ENCODE assay signal across 12 mouse cellular contexts in the genomic region with DNA sequence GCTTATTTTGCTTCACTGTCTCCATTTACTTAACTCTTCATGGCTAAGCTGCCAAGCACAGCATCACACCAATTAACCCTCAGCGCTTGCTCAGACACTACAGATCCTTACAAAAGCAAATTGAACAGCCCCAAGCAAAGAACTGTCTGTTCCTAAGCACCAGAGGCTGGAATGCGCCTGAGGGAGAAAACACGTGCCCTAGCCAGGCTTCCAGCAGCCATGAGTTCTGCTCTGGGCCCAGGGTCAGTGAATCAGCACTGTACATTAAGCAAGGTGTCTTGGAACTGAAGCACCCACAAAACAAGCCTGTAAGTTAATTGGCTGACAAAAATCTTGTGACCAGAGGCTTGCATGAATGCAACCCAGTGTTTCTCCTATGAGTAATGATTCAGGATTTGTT. TPM values are rescaled to one million over a fixed set of nuclear protein-coding genes. Genes with fewer than 3 reads are reported as not detected.
DNase-seq lines count a peak whose midpoint lies in the region; ATAC-seq and TF ChIP-seq lines count a peak whose summit lies in the region.
"Had no signal": no experiment of that assay in that cellular context is flagged by ENCODE, and none has a peak within 500 bp of the region (broad histone marks: within the 10 kb centered on the region; RNA-seq: fewer than 3 reads in every experiment).

No protein-coding gene starts in this region.

- peak overlapping the region; percentile 54; the same call in 1 of the 2 replicates for H3K27ac ChIP-seq in forebrain, embryonic 14.5 days (ENCODE audit: low read depth, low read length)
- no peak overlapping the region; the same call in 1 of the 2 replicates for H3K27ac ChIP-seq in midbrain, embryonic 12.5 days (replicated peaks)
- no peak overlapping the region for H3K27ac ChIP-seq in kidney, embryonic 14.5 days (ENCODE audit: low read depth, low read length)
- H3K27ac ChIP-seq: embryonic facial prominence, embryonic 12.5 days; kidney, embryonic 15.5 days; liver, embryonic 15.5 days had no signal

- H3K79me3 ChIP-seq in C2C12 (ENCODE audit: low read depth) = peaks cover 64% of the 10 kb centered on the region

- WGBS in forebrain, embryonic 14.5 days = 1% methylated on average over 3 of the region's 3 CpGs
- 15% methylated on average over 3 of the region's 3 CpGs for WGBS in midbrain, embryonic 12.5 days
- 60% methylated on average over 3 of the region's 3 CpGs for WGBS in kidney, embryonic 14.5 days

- peaks cover 98% of the 10 kb centered on the region for H3K79me2 ChIP-seq in C2C12 (ENCODE audit: control insufficient read depth, insufficient read depth)

- no peaks in the 10 kb centered on the region for H3K27me3 ChIP-seq in C2C12 (ENCODE audit: control insufficient read depth, insufficient read depth, insufficient read length)
- no peaks in the 10 kb centered on the region for H3K27me3 ChIP-seq in forebrain, embryonic 14.5 days (replicated peaks; ENCODE audit: control insufficient read depth, insufficient read depth, low read length)
- peaks cover 13% of the 10 kb centered on the region for H3K27me3 ChIP-seq in midbrain, embryonic 12.5 days
- no peaks in the 10 kb centered on the region for H3K27me3 ChIP-seq in kidney, embryonic 14.5 days (ENCODE audit: control insufficient read depth, insufficient read depth, low read length)
- H3K27me3 ChIP-seq: embryonic facial prominence, embryonic 12.5 days; kidney, embryonic 15.5 days; liver, embryonic 15.5 days had no signal

- no peak overlapping the region for H3K4me3 ChIP-seq in C2C12 (ENCODE audit: insufficient read depth, poor library complexity, severe bottlenecking)
- no peak overlapping the region for H3K4me3 ChIP-seq in forebrain, embryonic 14.5 days (ENCODE audit: low read depth, low read length)
- H3K4me3 ChIP-seq in midbrain, embryonic 12.5 days = no peak overlapping the region
- no peak overlapping the region for H3K4me3 ChIP-seq in kidney, embryonic 14.5 days (ENCODE audit: low read length)
- H3K4me3 ChIP-seq: embryonic facial prominence, embryonic 12.5 days; kidney, embryonic 15.5 days; liver, embryonic 15.5 days had no signal

- peaks cover 5% of the 10 kb centered on the region; the same call in 1 of the 2 replicates for H3K4me1 ChIP-seq in forebrain, embryonic 14.5 days (ENCODE audit: control insufficient read depth, insufficient read depth, low read length)
- peaks cover 23% of the 10 kb centered on the region for H3K4me1 ChIP-seq in midbrain, embryonic 12.5 days
- H3K4me1 ChIP-seq in kidney, embryonic 14.5 days (ENCODE audit: control insufficient read depth, insufficient read depth, low read length) = peaks cover 19% of the 10 kb centered on the region; the same call in 1 of the 2 replicates

- H3ac ChIP-seq in C2C12 (ENCODE audit: control insufficient read depth, insufficient read length, low read depth) = no peak overlapping the region

- no peaks in the 10 kb centered on the region for H3K9me3 ChIP-seq in forebrain, embryonic 14.5 days (replicated peaks; ENCODE audit: control insufficient read depth, low read length)
- H3K9me3 ChIP-seq in midbrain, embryonic 12.5 days = no peaks in the 10 kb centered on the region
- no peaks in the 10 kb centered on the region for H3K9me3 ChIP-seq in kidney, embryonic 14.5 days (ENCODE audit: control insufficient read depth, low read length)
- H3K9me3 ChIP-seq: embryonic facial prominence, embryonic 12.5 days; kidney, embryonic 15.5 days; liver, embryonic 15.5 days had no signal

- DNase-seq in brain, embryonic 14.5 days (ENCODE audit: low read depth) = peak; percentile 93
- DNase-seq in forebrain, embryonic 14.5 days (ENCODE audit: low spot score) = peak; percentile 85
- no peak for DNase-seq in right cerebral cortex, adult 2 months (ENCODE audit: low spot score in 2 of 2)
- no peak for DNase-seq in lung, postnatal 36 days
- DNase-seq: heart, postnatal 36 days had no signal

- no peak overlapping the region for H3K4me2 ChIP-seq in forebrain, embryonic 14.5 days (ENCODE audit: low read length)
- no peak overlapping the region for H3K4me2 ChIP-seq in midbrain, embryonic 12.5 days (replicated peaks)
- no peak overlapping the region for H3K4me2 ChIP-seq in kidney, embryonic 14.5 days (replicated peaks; ENCODE audit: low read depth, low read length)
- H3K4me2 ChIP-seq: embryonic facial prominence, embryonic 12.5 days; kidney, embryonic 15.5 days; liver, embryonic 15.5 days had no signal

- H3K9ac ChIP-seq in forebrain, embryonic 14.5 days (ENCODE audit: low read length) = no peak overlapping the region
- H3K9ac ChIP-seq in midbrain, embryonic 12.5 days (replicated peaks) = no peak overlapping the region
- H3K9ac ChIP-seq in kidney, embryonic 14.5 days (ENCODE audit: low read depth, low read length) = no peak overlapping the region
- H3K9ac ChIP-seq: embryonic facial prominence, embryonic 12.5 days; kidney, embryonic 15.5 days; liver, embryonic 15.5 days had no signal

- TF ChIP-seq POLR2A in brain, embryonic 14.5 days (IDR thresholded peaks at IDR 0.05; ENCODE audit: borderline replicate concordance, extremely low read depth, insufficient read depth, insufficient read length, poor library complexity, severe bottlenecking) = no peak

- TF ChIP-seq CTCF in C2C12 (IDR thresholded peaks at IDR 0.05; ENCODE audit: control insufficient read depth, insufficient read depth, insufficient read length) = no peak
- TF ChIP-seq CTCF in brain, embryonic 14.5 days (IDR thresholded peaks at IDR 0.05; ENCODE audit: borderline replicate concordance, extremely low read depth, insufficient read depth, insufficient read length) = no peak

- peak; percentile 88 for ATAC-seq in forebrain, embryonic 14.5 days
- ATAC-seq in midbrain, embryonic 12.5 days (ENCODE audit: low FRiP score, low read depth) = peak; percentile 75; the same call in 1 of the 2 replicates
- ATAC-seq in granulocyte monocyte progenitor cell, adult 5-6 weeks (replicated peaks; ENCODE audit: poor library complexity, severe bottlenecking) = no peak
- no peak for ATAC-seq in kidney, embryonic 14.5 days (ENCODE audit: low FRiP score, low TSS enrichment)

- no peaks in the 10 kb centered on the region for H3K36me3 ChIP-seq in C2C12 (ENCODE audit: control insufficient read depth, insufficient read depth)
- H3K36me3 ChIP-seq in forebrain, embryonic 14.5 days (ENCODE audit: control insufficient read depth, insufficient read depth, low read length) = no peaks in the 10 kb centered on the region
- no peaks in the 10 kb centered on the region for H3K36me3 ChIP-seq in midbrain, embryonic 12.5 days
- H3K36me3 ChIP-seq in kidney, embryonic 14.5 days (ENCODE audit: control insufficient read depth, insufficient read depth, low read length) = no peaks in the 10 kb centered on the region
- H3K36me3 ChIP-seq: embryonic facial prominence, embryonic 12.5 days; kidney, embryonic 15.5 days; liver, embryonic 15.5 days had no signal

TF ChIP-seq in C2C12, 6 proteins besides CTCF, POLR2A, EP300 and RAD21:
- TF ChIP-seq MYOD1 (IDR thresholded peaks at IDR 0.05; ENCODE audit: control insufficient read depth, insufficient read length, low read depth) = no peak
- peak; percentile 18 for TF ChIP-seq USF1 (IDR thresholded peaks at IDR 0.05; ENCODE audit: low read depth)
- TF ChIP-seq MAX (IDR thresholded peaks at IDR 0.05) = peak; percentile 26
- TF ChIP-seq CEBPB (IDR thresholded peaks at IDR 0.05; ENCODE audit: low read depth) = no peak
TF ChIP-seq in C2C12: peak in this region for 2.

RNA-seq across cellular contexts. Expression of gene Tead4, which starts 18.5 kb away (rescaled TPM):
- polyA plus RNA-seq in C2C12 (2012; fragmentation: generic; extraction: Trizol) = 9.1 TPM
- polyA plus RNA-seq in brain, embryonic 14.5 days (2012; rRNA removed) = 0.28 and 0.81 TPM in 2 replicates
- 0.18 and 0.37 TPM in 2 replicates for polyA plus RNA-seq in forebrain, embryonic 14.5 days (2014; fragmentation: Nextera tagmentation; extraction: Ambion mirVana)
- 0.93 and 1.5 TPM in 2 replicates for polyA plus RNA-seq in midbrain, embryonic 12.5 days (2016; fragmentation: Nextera tagmentation; extraction: Ambion mirVana)
- total RNA-seq in granulocyte monocyte progenitor cell, adult 5-6 weeks (2014; fragmentation: Nextera tagmentation) = not detected in 2 replicates
- not detected in 2 replicates for total RNA-seq in granulocyte monocyte progenitor cell, adult 5-6 weeks (2017)
- 1.5 and 2.2 TPM in 2 replicates for polyA plus RNA-seq in kidney, embryonic 14.5 days (2014; fragmentation: Nextera tagmentation; extraction: Ambion mirVana)

Comparison
In these comparisons a context has a peak if more than half of its experiments do, and no peak if none do; other contexts are left out.
1. DNase-seq: peak in brain, embryonic 14.5 days (single experiment) and forebrain, embryonic 14.5 days (single experiment); none in right cerebral cortex, adult 2 months (0 of 2) and lung, postnatal 36 days (single experiment).
2. ATAC-seq: peak in forebrain, embryonic 14.5 days (single experiment) and midbrain, embryonic 12.5 days (single experiment); none in granulocyte monocyte progenitor cell, adult 5-6 weeks (single experiment) and kidney, embryonic 14.5 days (single experiment).